Mouse (Mus musculus): ENCODE measurements around the gene Lrrfip1. TPM values are rescaled to one million over a fixed set of nuclear protein-coding genes. Genes with fewer than 3 reads are reported as not detected.

Lrrfip1 gene
- polyA plus RNA-seq, 1 experiment from 2014 or later: 50.8 TPM

- 87% methylated on average over 1 of the region's 1 CpGs for WGBS
- Histone ChIP-seq H3K4me1 (ENCODE audit: insufficient read depth, low read length) (peaks cover 14% of the 10 kb centered on the region; the same call in 1 of the 2 replicates), H3K9ac (replicated peaks; ENCODE audit: low read length) (no peak overlapping the region), H3K4me3 (ENCODE audit: low read length) (no peak overlapping the region), H3K36me3 (ENCODE audit: insufficient read depth, low read length) (no peaks in the 10 kb centered on the region), H3K27ac (ENCODE audit: low read length) (no peak overlapping the region), H3K4me2 (replicated peaks; ENCODE audit: low read depth, low read length) (no peak overlapping the region), H3K9me3 (ENCODE audit: low read length) (peaks cover 7% of the 10 kb centered on the region; the same call in 1 of the 2 replicates), H3K27me3 (ENCODE audit: insufficient read depth, low read length) (no peaks in the 10 kb centered on the region)
- no peak for ATAC-seq (ENCODE audit: low FRiP score, low TSS enrichment)
These were observed 2.6 kb upstream of the Lrrfip1 start for GRCm38 (mm10) chr1:90995916-90996315.

DNA sequence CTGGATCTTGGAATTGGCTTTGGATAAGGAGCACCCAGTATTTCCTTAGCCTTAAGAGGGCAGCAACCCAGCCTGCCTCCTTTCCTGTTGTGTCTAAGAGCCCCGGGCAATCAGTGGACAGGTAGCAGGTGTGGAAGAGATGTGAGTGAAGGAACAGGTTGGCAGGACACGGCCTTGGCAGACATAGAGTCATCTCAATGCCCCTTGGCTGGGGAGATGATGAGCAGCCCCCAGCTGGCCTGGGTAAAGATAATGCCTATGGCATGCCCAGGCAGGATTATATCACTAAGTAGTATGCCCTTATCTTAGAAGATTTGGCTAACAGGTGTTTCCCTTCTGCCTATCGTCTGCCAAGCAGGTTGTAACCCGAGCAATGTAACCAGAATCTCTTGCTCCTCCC, 1.4 kb upstream of the Lrrfip1 start:
- Histone ChIP-seq H3K27me3 (ENCODE audit: insufficient read depth, low read length) (no peaks in the 10 kb centered on the region), H3K27ac (ENCODE audit: low read length) (no peak overlapping the region), H3K9ac (replicated peaks; ENCODE audit: low read length) (no peak overlapping the region), H3K9me3 (ENCODE audit: low read length) (peaks cover 7% of the 10 kb centered on the region; the same call in 1 of the 2 replicates), H3K4me1 (ENCODE audit: insufficient read depth, low read length) (peaks cover 14% of the 10 kb centered on the region; the same call in 1 of the 2 replicates), H3K36me3 (ENCODE audit: insufficient read depth, low read length) (no peaks in the 10 kb centered on the region), H3K4me3 (ENCODE audit: low read length) (no peak overlapping the region), H3K4me2 (replicated peaks; ENCODE audit: low read depth, low read length) (no peak overlapping the region)
- no peak for ATAC-seq (ENCODE audit: low FRiP score, low TSS enrichment)
- 58% methylated on average over 4 of the region's 4 CpGs for WGBS

DNA sequence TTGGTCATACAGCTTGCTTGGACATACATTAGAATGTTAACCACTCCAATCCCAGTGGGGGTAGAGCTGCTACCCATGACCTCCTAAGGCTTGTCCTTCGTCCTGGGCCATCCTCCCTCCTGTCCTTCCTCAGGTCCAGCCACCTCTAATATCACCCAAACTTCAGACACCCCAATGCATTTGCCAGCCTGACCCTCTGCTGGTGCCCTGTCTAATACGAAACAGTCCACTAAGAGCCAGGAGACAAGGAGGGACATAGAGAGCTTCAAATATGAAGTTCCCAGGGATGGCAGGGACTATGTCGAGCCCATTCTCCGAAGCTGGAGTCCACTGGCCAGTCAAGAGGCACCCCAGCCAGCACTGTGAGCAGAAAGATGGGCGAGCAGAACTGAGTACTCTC, 896 bp upstream of the Lrrfip1 start:
- WGBS: 88% methylated on average over 5 of the region's 5 CpGs
- Histone ChIP-seq H3K9ac (replicated peaks; ENCODE audit: low read length) (no peak overlapping the region), H3K27ac (ENCODE audit: low read length) (no peak overlapping the region), H3K4me3 (ENCODE audit: low read length) (no peak overlapping the region), H3K4me2 (replicated peaks; ENCODE audit: low read depth, low read length) (no peak overlapping the region), H3K36me3 (ENCODE audit: insufficient read depth, low read length) (no peaks in the 10 kb centered on the region), H3K27me3 (ENCODE audit: insufficient read depth, low read length) (no peaks in the 10 kb centered on the region), H3K4me1 (ENCODE audit: insufficient read depth, low read length) (peaks cover 14% of the 10 kb centered on the region; the same call in 1 of the 2 replicates), H3K9me3 (ENCODE audit: low read length) (peaks cover 7% of the 10 kb centered on the region; the same call in 1 of the 2 replicates)
- no peak for ATAC-seq (ENCODE audit: low FRiP score, low TSS enrichment)

DNA sequence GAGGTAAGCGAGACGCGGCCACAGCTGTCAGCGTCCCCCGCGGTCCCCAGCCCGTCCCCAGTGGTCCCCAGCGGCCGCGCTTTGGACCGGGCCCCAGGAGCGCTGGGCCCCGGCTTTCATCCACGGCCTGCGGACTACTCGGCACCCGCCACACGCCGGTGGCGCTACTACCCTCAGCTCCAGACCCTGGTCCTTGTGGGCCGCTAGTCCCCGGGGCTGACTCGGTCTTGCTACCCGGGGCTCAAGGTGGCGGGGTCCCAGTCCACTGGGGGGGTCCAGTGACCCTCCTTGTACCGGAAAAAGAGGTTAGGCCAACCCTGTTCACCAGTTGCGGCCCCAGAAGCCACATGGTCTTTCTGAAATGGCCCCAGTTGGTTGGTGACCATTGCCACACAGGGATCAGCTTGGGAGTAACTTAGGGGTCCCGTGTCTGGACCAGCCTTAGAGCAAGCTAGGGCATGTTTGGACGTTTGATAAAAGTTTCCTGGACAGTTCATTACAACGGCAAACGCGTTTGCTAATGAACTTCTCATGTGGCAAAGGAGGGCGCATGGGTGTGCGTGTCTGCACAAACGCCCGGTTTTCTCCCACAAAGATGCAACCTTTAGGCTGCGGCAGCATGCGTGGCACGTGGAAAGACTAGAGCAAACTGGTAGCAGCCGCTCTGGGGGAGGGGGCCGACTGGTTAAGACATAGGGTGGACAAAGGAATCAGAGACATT, 514 bp downstream of the Lrrfip1 start:
- Histone ChIP-seq H3K9me3 (ENCODE audit: low read length) (peaks cover 7% of the 10 kb centered on the region; the same call in 1 of the 2 replicates), H3K36me3 (ENCODE audit: insufficient read depth, low read length) (no peaks in the 10 kb centered on the region), H3K27me3 (ENCODE audit: insufficient read depth, low read length) (no peaks in the 10 kb centered on the region), H3K4me1 (ENCODE audit: insufficient read depth, low read length) (peaks cover 14% of the 10 kb centered on the region; the same call in 1 of the 2 replicates), H3K4me2 (replicated peaks; ENCODE audit: low read depth, low read length) (peak overlapping the region; percentile 100), H3K4me3 (ENCODE audit: low read length) (peak overlapping the region; percentile 72), H3K9ac (replicated peaks; ENCODE audit: low read length) (peak overlapping the region; percentile 84), H3K27ac (ENCODE audit: low read length) (no peak overlapping the region)
- ATAC-seq (ENCODE audit: low FRiP score, low TSS enrichment): peak; percentile 72
- WGBS: 1% methylated on average over 39 of the region's 41 CpGs

GRCm38 (mm10) chr1:90999911-91000601, 1.5 kb downstream of the Lrrfip1 start:
- H3K27me3 ChIP-seq (ENCODE audit: insufficient read depth, low read length): no peaks in the 10 kb centered on the region
- WGBS: 62% methylated on average over 10 of the region's 10 CpGs
- peak overlapping the region; percentile 100 for H3K4me2 ChIP-seq (replicated peaks; ENCODE audit: low read depth, low read length)
- 0 out of 2 replicates have a peak overlapping the region, but pooled peaks have one; percentile 24 for H3K9ac ChIP-seq (replicated peaks; ENCODE audit: low read length)
- peaks cover 14% of the 10 kb centered on the region; the same call in 1 of the 2 replicates for H3K4me1 ChIP-seq (ENCODE audit: insufficient read depth, low read length)
- no peaks in the 10 kb centered on the region for H3K36me3 ChIP-seq (ENCODE audit: insufficient read depth, low read length)
- H3K4me3 ChIP-seq (ENCODE audit: low read length): peak overlapping the region; percentile 72; the same call in 1 of the 2 replicates
- ATAC-seq (ENCODE audit: low FRiP score, low TSS enrichment): no peak
- no peak overlapping the region for H3K27ac ChIP-seq (ENCODE audit: low read length)
- peaks cover 7% of the 10 kb centered on the region; the same call in 1 of the 2 replicates for H3K9me3 ChIP-seq (ENCODE audit: low read length)

DNA sequence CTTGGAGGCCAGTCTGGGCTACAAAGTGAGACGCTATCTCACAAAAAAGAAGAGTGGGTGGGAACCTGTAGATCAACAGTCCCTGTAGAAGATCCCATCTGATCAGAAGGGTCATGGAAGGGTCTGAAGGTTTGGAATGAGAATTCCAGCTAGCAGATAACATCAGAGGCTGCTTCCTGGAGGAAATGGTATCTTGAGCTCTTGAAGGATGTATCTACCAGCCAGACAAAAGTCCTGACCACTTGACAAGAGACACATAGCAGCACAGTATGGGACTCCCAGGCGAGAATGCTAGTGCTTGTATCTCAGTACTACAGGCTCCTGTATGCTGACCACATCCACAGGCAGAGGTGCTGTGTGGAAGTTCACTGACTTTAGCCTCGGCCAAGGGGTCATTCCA, 2.6 kb downstream of the Lrrfip1 start:
- ATAC-seq (ENCODE audit: low FRiP score, low TSS enrichment): no peak
- Histone ChIP-seq H3K27me3 (ENCODE audit: insufficient read depth, low read length) (no peaks in the 10 kb centered on the region), H3K4me3 (ENCODE audit: low read length) (no peak overlapping the region), H3K36me3 (ENCODE audit: insufficient read depth, low read length) (no peaks in the 10 kb centered on the region), H3K9me3 (ENCODE audit: low read length) (peaks cover 3% of the 10 kb centered on the region; the same call in 1 of the 2 replicates), H3K27ac (ENCODE audit: low read length) (no peak overlapping the region), H3K9ac (replicated peaks; ENCODE audit: low read length) (no peak overlapping the region), H3K4me1 (ENCODE audit: insufficient read depth, low read length) (peaks cover 14% of the 10 kb centered on the region; the same call in 1 of the 2 replicates), H3K4me2 (replicated peaks; ENCODE audit: low read depth, low read length) (no peak overlapping the region)
- 83% methylated on average over 3 of the region's 3 CpGs for WGBS

GRCm38 (mm10) chr1:91001871-91002539, 3.5 kb downstream of the Lrrfip1 start:
- no peak overlapping the region for H3K27ac ChIP-seq (ENCODE audit: low read length)

GRCm38 (mm10) chr1:91002641-91003040, 4.1 kb downstream of the Lrrfip1 start:
- Histone ChIP-seq H3K4me2 (replicated peaks; ENCODE audit: low read depth, low read length) (no peak overlapping the region), H3K9me3 (ENCODE audit: low read length) (no peaks in the 10 kb centered on the region), H3K27ac (ENCODE audit: low read length) (no peak overlapping the region), H3K36me3 (ENCODE audit: insufficient read depth, low read length) (no peaks in the 10 kb centered on the region), H3K9ac (replicated peaks; ENCODE audit: low read length) (no peak overlapping the region), H3K27me3 (ENCODE audit: insufficient read depth, low read length) (no peaks in the 10 kb centered on the region), H3K4me1 (ENCODE audit: insufficient read depth, low read length) (peaks cover 14% of the 10 kb centered on the region; the same call in 1 of the 2 replicates), H3K4me3 (ENCODE audit: low read length) (no peak overlapping the region)
- WGBS: 84% methylated on average over 3 of the region's 3 CpGs
- no peak for ATAC-seq (ENCODE audit: low FRiP score, low TSS enrichment)

More at GRCm38 (mm10) chr1:91001871-91002539, 3.5 kb downstream of the Lrrfip1 start:
- H3K4me1 ChIP-seq (ENCODE audit: insufficient read depth, low read length): peaks cover 14% of the 10 kb centered on the region; the same call in 1 of the 2 replicates
- no peak overlapping the region for H3K9ac ChIP-seq (replicated peaks; ENCODE audit: low read length)
- H3K36me3 ChIP-seq (ENCODE audit: insufficient read depth, low read length): no peaks in the 10 kb centered on the region
- H3K4me3 ChIP-seq (ENCODE audit: low read length): no peak overlapping the region
- no peaks in the 10 kb centered on the region for H3K27me3 ChIP-seq (ENCODE audit: insufficient read depth, low read length)
- ATAC-seq (ENCODE audit: low FRiP score, low TSS enrichment): no peak
- 80% methylated on average over 3 of the region's 3 CpGs for WGBS
- no peaks in the 10 kb centered on the region for H3K9me3 ChIP-seq (ENCODE audit: low read length)
- no peak overlapping the region for H3K4me2 ChIP-seq (replicated peaks; ENCODE audit: low read depth, low read length)

GRCm38 (mm10) chr1:91003522-91004253, 5.2 kb downstream of the Lrrfip1 start:
- ATAC-seq (ENCODE audit: low FRiP score, low TSS enrichment): no peak
- 83% methylated on average over 8 of the region's 8 CpGs for WGBS
- Histone ChIP-seq H3K27ac (ENCODE audit: low read length) (no peak overlapping the region), H3K9me3 (ENCODE audit: low read length) (no peaks in the 10 kb centered on the region), H3K4me3 (ENCODE audit: low read length) (no peak overlapping the region), H3K36me3 (ENCODE audit: insufficient read depth, low read length) (no peaks in the 10 kb centered on the region), H3K4me2 (replicated peaks; ENCODE audit: low read depth, low read length) (no peak overlapping the region), H3K4me1 (ENCODE audit: insufficient read depth, low read length) (peaks cover 14% of the 10 kb centered on the region; the same call in 1 of the 2 replicates), H3K27me3 (ENCODE audit: insufficient read depth, low read length) (no peaks in the 10 kb centered on the region), H3K9ac (replicated peaks; ENCODE audit: low read length) (no peak overlapping the region)

Measured in kidney, embryonic 16.5 days (tissue).